Comparison of ENCODE assay signal across 8 mouse cellular contexts in the genomic region with DNA sequence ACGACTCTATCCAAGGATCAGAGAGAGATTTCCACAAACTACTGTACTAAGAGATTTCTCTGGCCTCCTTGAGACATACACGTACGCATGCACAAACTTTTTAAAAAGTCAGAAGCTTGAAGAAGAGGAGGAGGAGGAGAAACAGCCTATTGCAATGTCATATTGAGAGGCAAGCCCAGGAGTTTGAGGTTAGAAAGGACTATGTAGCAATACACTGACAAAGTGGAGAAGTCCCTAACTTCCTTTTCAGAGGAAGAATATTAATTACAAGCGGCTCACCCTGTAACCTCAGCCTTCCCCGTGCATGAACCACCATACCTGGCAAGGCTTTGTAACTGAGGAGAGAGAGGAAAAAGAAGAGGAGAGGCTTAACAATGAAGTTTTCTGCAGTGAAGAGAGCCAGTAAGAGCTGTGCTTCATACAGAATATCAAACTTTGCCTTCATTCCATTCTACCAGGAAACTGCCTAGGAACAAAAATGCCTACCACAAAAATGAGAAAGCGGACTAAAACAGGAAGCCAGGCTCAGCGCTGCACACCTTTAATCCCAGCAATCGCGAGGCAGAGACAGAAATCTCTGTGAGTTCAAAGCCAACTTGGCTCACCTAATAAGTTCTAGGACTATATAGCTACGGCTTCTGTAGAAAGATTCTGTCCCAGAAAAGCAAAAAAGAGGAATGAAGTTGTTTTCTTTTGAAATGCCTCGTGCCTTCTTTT. TPM values are rescaled to one million over a fixed set of nuclear protein-coding genes. Genes with fewer than 3 reads are reported as not detected.
DNase-seq lines count a peak whose midpoint lies in the region; ATAC-seq and TF ChIP-seq lines count a peak whose summit lies in the region.

No protein-coding gene starts in this region.

- H3K79me2 ChIP-seq in MEL (ENCODE audit: control insufficient read depth, insufficient read depth, low read length, poor library complexity), result peaks cover 39% of the 10 kb centered on the region

- H3K4me1 ChIP-seq in heart, embryonic 16.5 days (ENCODE audit: control insufficient read depth, insufficient read depth, low read length), result peaks cover 27% of the 10 kb centered on the region
- H3K4me1 ChIP-seq in MEL (ENCODE audit: control insufficient read depth in 1 of 2, insufficient read depth in 2 of 2, low read length in 2 of 2), result peaks cover 2 to 26% of the 10 kb centered on the region in 2 experiments; a peak in 3 of 4 replicates
- H3K4me1 ChIP-seq in hindbrain, embryonic 16.5 days (ENCODE audit: control insufficient read depth, insufficient read depth, low read depth, low read length), result peaks cover 19% of the 10 kb centered on the region
- peaks cover 17% of the 10 kb centered on the region for H3K4me1 ChIP-seq in midbrain, embryonic 14.5 days (ENCODE audit: control insufficient read depth, insufficient read depth, low read length)

- H3K36me3 ChIP-seq in heart, embryonic 16.5 days (ENCODE audit: control insufficient read depth, insufficient read depth), result peaks cover 5% of the 10 kb centered on the region; the same call in 1 of the 2 replicates
- H3K36me3 ChIP-seq in MEL (ENCODE audit: control insufficient read depth in 1 of 2, insufficient read depth in 2 of 2, low read length in 2 of 2), result peaks cover 0 to 32% of the 10 kb centered on the region in 2 experiments; a peak in 2 of 4 replicates
- no peaks in the 10 kb centered on the region for H3K36me3 ChIP-seq in hindbrain, embryonic 16.5 days (ENCODE audit: control insufficient read depth, insufficient read depth, low read length)
- 0 out of 2 replicates have a peak, but pooled peaks cover 11% of the 10 kb centered on the region for H3K36me3 ChIP-seq in midbrain, embryonic 14.5 days (ENCODE audit: control insufficient read depth, insufficient read depth, low read length)

- peak overlapping the region; percentile 84 for H3K27ac ChIP-seq in heart, embryonic 16.5 days (ENCODE audit: low read length)
- H3K27ac ChIP-seq in MEL (ENCODE audit: control insufficient read depth, low read depth, low read length), result peak overlapping the region; percentile 82
- no peak overlapping the region; the same call in 1 of the 2 replicates for H3K27ac ChIP-seq in hindbrain, embryonic 16.5 days (ENCODE audit: low read depth, low read length)
- no peak overlapping the region for H3K27ac ChIP-seq in midbrain, embryonic 14.5 days (replicated peaks; ENCODE audit: low read depth, low read length)

- no peak for TF ChIP-seq POLR2A in MEL (IDR thresholded peaks at IDR 0.05; ENCODE audit: control insufficient read depth in 1 of 2, insufficient read depth in 1 of 2, low read depth in 1 of 2, low read length in 2 of 2, poor library complexity in 1 of 2)

- no peaks in the 10 kb centered on the region; the same call in 1 of the 2 replicates for H3K9me3 ChIP-seq in heart, embryonic 16.5 days (replicated peaks; ENCODE audit: control insufficient read depth, low read length)
- no peaks in the 10 kb centered on the region for H3K9me3 ChIP-seq in MEL (replicated peaks; ENCODE audit: insufficient read depth, low read length)
- no peaks in the 10 kb centered on the region for H3K9me3 ChIP-seq in hindbrain, embryonic 16.5 days (ENCODE audit: control insufficient read depth, low read length)
- H3K9me3 ChIP-seq in midbrain, embryonic 14.5 days (ENCODE audit: control insufficient read depth, low read length), result no peaks in the 10 kb centered on the region

- no peak for ATAC-seq in heart, embryonic 16.5 days (replicated peaks; ENCODE audit: extremely low read depth, insufficient read depth, low FRiP score)
- no peak for ATAC-seq in hindbrain, embryonic 16.5 days
- ATAC-seq in midbrain, embryonic 14.5 days (ENCODE audit: low FRiP score, low TSS enrichment), result no peak
- no peak for ATAC-seq in cerebellum, adult (ENCODE audit: insufficient number of reproducible peaks, low FRiP score, low TSS enrichment)

- H3K27me3 ChIP-seq in heart, embryonic 16.5 days (ENCODE audit: control insufficient read depth, insufficient read depth, low read length), result no peaks in the 10 kb centered on the region
- no peaks in the 10 kb centered on the region for H3K27me3 ChIP-seq in MEL (ENCODE audit: control insufficient read depth in 1 of 2, insufficient read depth in 2 of 2, low read length in 2 of 2)
- no peaks in the 10 kb centered on the region for H3K27me3 ChIP-seq in hindbrain, embryonic 16.5 days (replicated peaks; ENCODE audit: control insufficient read depth, insufficient read depth, low read length)
- H3K27me3 ChIP-seq in midbrain, embryonic 14.5 days (ENCODE audit: control insufficient read depth, insufficient read depth, low read length), result no peaks in the 10 kb centered on the region

- TF ChIP-seq RAD21 in MEL (IDR thresholded peaks at IDR 0.05; ENCODE audit: low read depth, low read length), result no peak

- H3K4me2 ChIP-seq in heart, embryonic 16.5 days (ENCODE audit: low read depth, low read length), result peak overlapping the region; percentile 99
- peak overlapping the region; percentile 64 for H3K4me2 ChIP-seq in hindbrain, embryonic 16.5 days (ENCODE audit: low read length)
- H3K4me2 ChIP-seq in midbrain, embryonic 14.5 days (ENCODE audit: low read length), result peak overlapping the region; percentile 89

- no peak for TF ChIP-seq CTCF in MEL (IDR thresholded peaks at IDR 0.05 in 2 of 3, conservative IDR thresholded peaks at IDR 0.05 in 1 of 3; ENCODE audit: control insufficient read depth in 1 of 3, insufficient read depth in 1 of 3, low read depth in 2 of 3, low read length in 3 of 3, poor library complexity in 1 of 3, severe bottlenecking in 1 of 3)

- TF ChIP-seq EP300 in MEL (IDR thresholded peaks at IDR 0.05; ENCODE audit: low read depth in 1 of 2, low read length in 2 of 2), result no peak

- no peak for DNase-seq in heart, adult 8-10 months (ENCODE audit: low spot score)
- DNase-seq in MEL (ENCODE audit: low read depth, low spot score), result peak; percentile 83
- DNase-seq in midbrain, embryonic 14.5 days, result no peak
- no peak for DNase-seq in adrenal gland, adult 8-10 months
- no peak for DNase-seq in cerebellum, postnatal 14 days

- peak overlapping the region; percentile 93 for H3K4me3 ChIP-seq in heart, embryonic 16.5 days (ENCODE audit: low read length)
- peak overlapping the region; percentile 70 to 74 for H3K4me3 ChIP-seq in MEL (ENCODE audit: control insufficient read depth in 1 of 2, insufficient read depth in 1 of 2, low read depth in 2 of 2, low read length in 2 of 2)
- peak overlapping the region; percentile 97 for H3K4me3 ChIP-seq in hindbrain, embryonic 16.5 days (ENCODE audit: low read length)
- H3K4me3 ChIP-seq in midbrain, embryonic 14.5 days (replicated peaks; ENCODE audit: low read depth, low read length), result peak overlapping the region; percentile 84

- WGBS in heart, embryonic 16.5 days, result 24% methylated on average over 11 of the region's 11 CpGs
- WGBS in hindbrain, embryonic 16.5 days, result 27% methylated on average over 11 of the region's 11 CpGs
- WGBS in midbrain, embryonic 14.5 days, result 30% methylated on average over 11 of the region's 11 CpGs

- peak overlapping the region; percentile 91 for H3K9ac ChIP-seq in heart, embryonic 16.5 days (ENCODE audit: low read length)
- peak overlapping the region; percentile 86 for H3K9ac ChIP-seq in MEL (ENCODE audit: control insufficient read depth, low read depth, low read length, poor library complexity, severe bottlenecking)
- H3K9ac ChIP-seq in hindbrain, embryonic 16.5 days (ENCODE audit: low read depth, low read length), result peak overlapping the region; percentile 53
- peak overlapping the region; percentile 84 for H3K9ac ChIP-seq in midbrain, embryonic 14.5 days (replicated peaks; ENCODE audit: low read length)

RNA-seq across cellular contexts. Expression of a gene that starts 0.5 kb away (rescaled TPM):
- polyA plus RNA-seq in heart, embryonic 16.5 days (2015; fragmentation: Nextera tagmentation; extraction: Ambion mirVana), result 7.9 TPM in 2 replicates
- 1 to 10 TPM; 4.3 to 5.9 (median 4.7) TPM for total RNA-seq in heart, adult 8-10 months (2022)
- 43.4 and 46.6 TPM in 2 replicates for total RNA-seq in MEL (2012; rRNA removed)
- 10 to 100 TPM in 1 of 2 experiments, not detected in 1; 47.1 TPM for polyA plus RNA-seq in MEL (2012; ENCODE audit: insufficient read depth in 1 of 2, insufficient read length in 2 of 2, low read depth in 1 of 2, low replicate concordance in 2 of 2, missing spikeins in 1 of 2)
- 7.2 and 9.1 TPM in 2 replicates for polyA plus RNA-seq in hindbrain, embryonic 16.5 days (2015; fragmentation: Nextera tagmentation; extraction: Ambion mirVana)
- polyA plus RNA-seq in midbrain, embryonic 14.5 days (2014; fragmentation: Nextera tagmentation; extraction: Ambion mirVana), result 11.5 and 11.7 TPM in 2 replicates
- 10 to 100 TPM in 3 of 4 experiments, 1 to 10 TPM in 1; 9.3 to 16.9 (median 15.6) TPM for total RNA-seq in adrenal gland, adult 8-10 months (2022)

RNA-seq across cellular contexts. Expression of a gene that starts 28.2 kb away (rescaled TPM):
- 30.4 and 30.6 TPM in 2 replicates for polyA plus RNA-seq in heart, embryonic 16.5 days (2015; fragmentation: Nextera tagmentation; extraction: Ambion mirVana)
- 10 to 100 TPM; 27.6 to 36.5 (median 29.3) TPM for total RNA-seq in heart, adult 8-10 months (2022)
- total RNA-seq in MEL (2012; rRNA removed), result 8.4 and 10.6 TPM in 2 replicates
- 10 to 100 TPM in 1 of 2 experiments, not detected in 1; 14.6 TPM for polyA plus RNA-seq in MEL (2012; ENCODE audit: insufficient read depth in 1 of 2, insufficient read length in 2 of 2, low read depth in 1 of 2, low replicate concordance in 2 of 2, missing spikeins in 1 of 2)
- polyA plus RNA-seq in hindbrain, embryonic 16.5 days (2015; fragmentation: Nextera tagmentation; extraction: Ambion mirVana), result 15.7 and 17.2 TPM in 2 replicates
- polyA plus RNA-seq in midbrain, embryonic 14.5 days (2014; fragmentation: Nextera tagmentation; extraction: Ambion mirVana), result 13.0 and 20.6 TPM in 2 replicates
- total RNA-seq in adrenal gland, adult 8-10 months (2022), result 10 to 100 TPM; 42.0 to 62.1 (median 55.7) TPM

RNA-seq across cellular contexts. Expression of a gene that starts 34.7 kb away (rescaled TPM):
- polyA plus RNA-seq in heart, embryonic 16.5 days (2015; fragmentation: Nextera tagmentation; extraction: Ambion mirVana), result not detected in 2 replicates
- total RNA-seq in heart, adult 8-10 months (2022), result not detected
- total RNA-seq in MEL (2012; rRNA removed), result not detected in 2 replicates
- under 1 TPM in 1 of 2 experiments, not detected in 1; 0.03 TPM for polyA plus RNA-seq in MEL (2012; ENCODE audit: insufficient read depth in 1 of 2, insufficient read length in 2 of 2, low read depth in 1 of 2, low replicate concordance in 2 of 2, missing spikeins in 1 of 2)
- polyA plus RNA-seq in hindbrain, embryonic 16.5 days (2015; fragmentation: Nextera tagmentation; extraction: Ambion mirVana), result not detected in 2 replicates
- not detected in 2 replicates for polyA plus RNA-seq in midbrain, embryonic 14.5 days (2014; fragmentation: Nextera tagmentation; extraction: Ambion mirVana)
- not detected for total RNA-seq in adrenal gland, adult 8-10 months (2022)

RNA-seq across cellular contexts. Expression of a gene that starts 37.7 kb away (rescaled TPM):
- 75.6 and 85.0 TPM in 2 replicates for polyA plus RNA-seq in heart, embryonic 16.5 days (2015; fragmentation: Nextera tagmentation; extraction: Ambion mirVana)
- 100 to 1,000 TPM; 102 to 134 (median 110) TPM for total RNA-seq in heart, adult 8-10 months (2022)
- total RNA-seq in MEL (2012; rRNA removed), result 9.8 and 14.6 TPM in 2 replicates
- 10 to 100 TPM in 1 of 2 experiments, not detected in 1; 13.0 TPM for polyA plus RNA-seq in MEL (2012; ENCODE audit: insufficient read depth in 1 of 2, insufficient read length in 2 of 2, low read depth in 1 of 2, low replicate concordance in 2 of 2, missing spikeins in 1 of 2)
- polyA plus RNA-seq in hindbrain, embryonic 16.5 days (2015; fragmentation: Nextera tagmentation; extraction: Ambion mirVana), result 16.1 TPM in 2 replicates
- 8.8 and 9.2 TPM in 2 replicates for polyA plus RNA-seq in midbrain, embryonic 14.5 days (2014; fragmentation: Nextera tagmentation; extraction: Ambion mirVana)
- 10 to 100 TPM; 16.1 to 33.1 (median 23.3) TPM for total RNA-seq in adrenal gland, adult 8-10 months (2022)

RNA-seq across cellular contexts. Expression of a gene that starts 59.4 kb away (rescaled TPM):
- polyA plus RNA-seq in heart, embryonic 16.5 days (2015; fragmentation: Nextera tagmentation; extraction: Ambion mirVana), result 31.0 and 34.0 TPM in 2 replicates
- total RNA-seq in heart, adult 8-10 months (2022), result 10 to 100 TPM; 29.0 to 59.1 (median 44.3) TPM
- total RNA-seq in MEL (2012; rRNA removed), result 1.5 and 1.9 TPM in 2 replicates
- 10 to 100 TPM in 1 of 2 experiments, not detected in 1; 12.7 TPM for polyA plus RNA-seq in MEL (2012; ENCODE audit: insufficient read depth in 1 of 2, insufficient read length in 2 of 2, low read depth in 1 of 2, low replicate concordance in 2 of 2, missing spikeins in 1 of 2)
- polyA plus RNA-seq in hindbrain, embryonic 16.5 days (2015; fragmentation: Nextera tagmentation; extraction: Ambion mirVana), result 98.1 and 112 TPM in 2 replicates
- 98.3 and 108 TPM in 2 replicates for polyA plus RNA-seq in midbrain, embryonic 14.5 days (2014; fragmentation: Nextera tagmentation; extraction: Ambion mirVana)
- 10 to 100 TPM in 3 of 4 experiments, 1 to 10 TPM in 1; 4.8 to 15.3 (median 12.3) TPM for total RNA-seq in adrenal gland, adult 8-10 months (2022)

Comparison
In these comparisons a context has a peak if more than half of its experiments do, and no peak if none do; other contexts are left out.
1. H3K27ac ChIP-seq: peak in heart, embryonic 16.5 days (single experiment) and MEL (single experiment); none in hindbrain, embryonic 16.5 days (single experiment) and midbrain, embryonic 14.5 days (single experiment).
2. Peak in every context shown above with its lines, with median percentiles within 50 percentile points of each other: H3K4me2 ChIP-seq, H3K4me3 ChIP-seq and H3K9ac ChIP-seq.